In the genomic region with DNA sequence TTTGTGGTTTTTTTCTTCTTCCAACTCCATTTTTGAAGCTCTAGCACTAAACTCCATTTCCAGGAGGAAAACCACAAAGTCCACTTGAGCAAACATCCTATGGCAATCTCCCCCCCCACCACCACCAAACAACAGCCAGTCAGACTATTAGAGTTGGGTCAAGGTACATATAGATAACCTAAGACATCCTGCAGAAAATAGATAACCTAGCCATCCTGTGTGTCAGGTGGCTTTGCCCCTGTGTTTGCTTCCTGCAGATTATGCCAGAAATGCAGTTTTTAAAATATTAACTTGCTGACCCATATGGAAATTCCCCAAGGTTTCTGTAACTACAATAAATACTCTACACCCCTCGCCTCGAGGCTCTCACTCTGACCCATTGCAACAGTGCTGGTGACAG, we compare ENCODE assay signal across 1 mouse cellular context.
TF ChIP-seq lines count a peak whose summit lies in the region.

No protein-coding gene starts in this region.

TF ChIP-seq in MEL, 35 proteins besides CTCF, POLR2A, EP300 and RAD21:
- TF ChIP-seq ZC3H11A (IDR thresholded peaks at IDR 0.05; ENCODE audit: low read depth, low read length), result no peak
- no peak for TF ChIP-seq ZNF384 (IDR thresholded peaks at IDR 0.05; ENCODE audit: low read depth, low read length)
- TF ChIP-seq TAL1 (IDR thresholded peaks at IDR 0.05; ENCODE audit: low read length), result 0 out of 2 replicates have a peak, but pooled peaks have one; percentile 24
- TF ChIP-seq USF1 (IDR thresholded peaks at IDR 0.05; ENCODE audit: low read depth, low read length), result no peak
